Mouse (Mus musculus): ENCODE data around the gene Tbl3. TPM values are rescaled to one million over a fixed set of nuclear protein-coding genes. Genes with fewer than 3 reads are reported as not detected.

The Tbl3 gene
- total and polyA plus RNA-seq, 3 experiments: 103 to 111 TPM; not detected in 1

DNA sequence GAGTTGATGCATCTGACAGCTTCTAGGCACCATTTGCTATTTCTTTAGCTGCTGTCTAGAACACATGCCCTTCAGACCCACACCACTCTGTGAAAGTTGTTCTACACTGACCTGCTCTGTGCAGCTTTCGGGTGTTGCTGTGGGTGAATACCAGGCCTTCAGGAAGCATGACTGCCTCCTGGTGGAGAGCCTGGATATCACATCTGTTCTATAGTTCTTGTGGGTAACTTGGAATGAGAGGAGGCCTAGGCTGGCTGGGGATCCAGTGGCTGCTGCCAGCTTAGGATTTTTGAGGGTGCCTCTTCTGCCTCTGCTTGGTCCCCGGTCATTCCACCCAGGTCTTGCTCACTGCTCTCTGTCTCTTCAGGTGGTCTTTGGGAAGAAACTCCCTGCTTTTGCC lies 31.3 kb downstream of the Tbl3 start:
- no peak overlapping the region for H3K4me3 ChIP-seq (ENCODE audit: control insufficient read depth in 1 of 2, insufficient read depth in 1 of 2, low read depth in 2 of 2, low read length in 2 of 2)
- H3K79me2 ChIP-seq (ENCODE audit: control insufficient read depth, insufficient read depth, low read length, poor library complexity): peaks cover 35% of the 10 kb centered on the region
- H3K4me1 ChIP-seq (ENCODE audit: control insufficient read depth in 1 of 2, insufficient read depth in 2 of 2, low read length in 2 of 2): peaks cover 0 to 12% of the 10 kb centered on the region in 2 experiments; a peak in 3 of 4 replicates
- no peak overlapping the region for H3K9ac ChIP-seq (ENCODE audit: control insufficient read depth, low read depth, low read length, poor library complexity, severe bottlenecking)
- DNase-seq (ENCODE audit: low read depth, low spot score): peak; percentile 85
- peaks cover 11 to 12% of the 10 kb centered on the region in 2 experiments; a peak in 3 of 4 replicates for H3K36me3 ChIP-seq (ENCODE audit: control insufficient read depth in 1 of 2, insufficient read depth in 2 of 2, low read length in 2 of 2)
- H3K27ac ChIP-seq (ENCODE audit: control insufficient read depth, low read depth, low read length): no peak overlapping the region
- no peaks in the 10 kb centered on the region for H3K27me3 ChIP-seq (ENCODE audit: control insufficient read depth in 1 of 2, insufficient read depth in 2 of 2, low read length in 2 of 2)
- H3K9me3 ChIP-seq (replicated peaks; ENCODE audit: insufficient read depth, low read length): no peaks in the 10 kb centered on the region
- TF ChIP-seq MAFK (IDR thresholded peaks at IDR 0.05; ENCODE audit: borderline replicate concordance, low read depth, low read length): no peak
- no peak for TF ChIP-seq TBP (IDR thresholded peaks at IDR 0.05; ENCODE audit: low read depth, low read length)
- no peak for TF ChIP-seq ZNF384 (IDR thresholded peaks at IDR 0.05; ENCODE audit: low read depth, low read length)
- TF ChIP-seq CHD1 (IDR thresholded peaks at IDR 0.05; ENCODE audit: low read depth, low read length): no peak
- peak; percentile 51 for TF ChIP-seq SMC3 (IDR thresholded peaks at IDR 0.05; ENCODE audit: low read depth, low read length)
- peak; percentile 37 for TF ChIP-seq RAD21 (IDR thresholded peaks at IDR 0.05; ENCODE audit: low read depth, low read length)
- TF ChIP-seq POLR2AphosphoS5 (IDR thresholded peaks at IDR 0.05; ENCODE audit: borderline replicate concordance, low read depth, low read length): no peak
- TF ChIP-seq ZC3H11A (IDR thresholded peaks at IDR 0.05; ENCODE audit: low read depth, low read length): peak; percentile 11
- TF ChIP-seq CTCF (IDR thresholded peaks at IDR 0.05 in 2 of 3, conservative IDR thresholded peaks at IDR 0.05 in 1 of 3; ENCODE audit: control insufficient read depth in 1 of 3, insufficient read depth in 1 of 3, low read depth in 2 of 3, low read length in 3 of 3, poor library complexity in 1 of 3, severe bottlenecking in 1 of 3): peak; percentile 64 to 81 (median 67)
- TF ChIP-seq MXI1 (IDR thresholded peaks at IDR 0.05; ENCODE audit: low read depth, low read length): no peak
- TF ChIP-seq MAX (IDR thresholded peaks at IDR 0.05; ENCODE audit: low read length): no peak
- no peak for TF ChIP-seq POLR2AphosphoS2 (IDR thresholded peaks at IDR 0.05; ENCODE audit: low read length)
- TF ChIP-seq MYB (IDR thresholded peaks at IDR 0.05; ENCODE audit: low read depth, low read length): no peak
- no peak for TF ChIP-seq CHD2 (IDR thresholded peaks at IDR 0.05; ENCODE audit: low read length)
- no peak for TF ChIP-seq MEF2A (IDR thresholded peaks at IDR 0.05; ENCODE audit: extremely low read depth, insufficient replicate concordance, low read depth, low read length, poor library complexity, severe bottlenecking)
- no peak for TF ChIP-seq USF1 (IDR thresholded peaks at IDR 0.05; ENCODE audit: low read depth, low read length)
- TF ChIP-seq GATA1 (IDR thresholded peaks at IDR 0.05; ENCODE audit: low read depth, low read length): no peak
- no peak for TF ChIP-seq MAZ (IDR thresholded peaks at IDR 0.05; ENCODE audit: low read depth, low read length)

DNA sequence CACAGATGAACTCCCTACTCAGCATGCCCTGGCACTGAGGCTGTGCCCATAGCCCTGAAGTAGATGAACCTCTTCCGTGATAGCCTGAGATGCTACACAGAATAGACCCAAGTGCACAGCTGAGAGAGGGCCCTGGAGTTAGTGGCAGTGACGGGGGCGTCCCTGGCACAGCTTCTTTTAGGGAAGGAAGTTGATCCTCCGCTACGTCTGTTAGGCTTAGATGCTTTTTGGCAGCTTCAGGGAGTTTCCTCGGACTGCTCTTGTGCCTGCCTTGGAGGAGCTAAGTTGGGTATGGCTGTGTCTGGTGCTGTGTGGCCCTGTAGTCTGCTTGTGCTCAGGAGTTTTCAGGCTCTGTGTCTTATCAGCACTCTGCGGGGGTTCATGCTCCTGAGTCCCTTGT lies 33.2 kb downstream of the Tbl3 start:
- no peaks in the 10 kb centered on the region for H3K27me3 ChIP-seq (ENCODE audit: control insufficient read depth in 1 of 2, insufficient read depth in 2 of 2, low read length in 2 of 2)
- H3K4me3 ChIP-seq (ENCODE audit: control insufficient read depth in 1 of 2, insufficient read depth in 1 of 2, low read depth in 2 of 2, low read length in 2 of 2): no peak overlapping the region
- H3K4me1 ChIP-seq (ENCODE audit: control insufficient read depth in 1 of 2, insufficient read depth in 2 of 2, low read length in 2 of 2): peaks cover 0 to 20% of the 10 kb centered on the region in 2 experiments; a peak in 3 of 4 replicates
- no peak overlapping the region for H3K27ac ChIP-seq (ENCODE audit: control insufficient read depth, low read depth, low read length)
- no peak for DNase-seq (ENCODE audit: low read depth, low spot score)
- no peaks in the 10 kb centered on the region for H3K9me3 ChIP-seq (replicated peaks; ENCODE audit: insufficient read depth, low read length)
- no peak overlapping the region for H3K9ac ChIP-seq (ENCODE audit: control insufficient read depth, low read depth, low read length, poor library complexity, severe bottlenecking)
- H3K79me2 ChIP-seq (ENCODE audit: control insufficient read depth, insufficient read depth, low read length, poor library complexity): peaks cover 51% of the 10 kb centered on the region
- TF ChIP-seq MEF2A (IDR thresholded peaks at IDR 0.05; ENCODE audit: extremely low read depth, insufficient replicate concordance, low read depth, low read length, poor library complexity, severe bottlenecking) (no peak), ELF1 (IDR thresholded peaks at IDR 0.05; ENCODE audit: low read depth, low read length) (no peak), UBTF (IDR thresholded peaks at IDR 0.05; ENCODE audit: borderline replicate concordance, insufficient read depth, low read depth, low read length) (no peak), KAT2A (conservative IDR thresholded peaks at IDR 0.05; ENCODE audit: low read depth, low read length) (no peak), CHD1 (IDR thresholded peaks at IDR 0.05; ENCODE audit: low read depth, low read length) (no peak), MAX (IDR thresholded peaks at IDR 0.05; ENCODE audit: low read length) (no peak), TAL1 (IDR thresholded peaks at IDR 0.05; ENCODE audit: low read length) (no peak), HCFC1 (IDR thresholded peaks at IDR 0.05; ENCODE audit: low read depth, low read length) (no peak), CHD2 (IDR thresholded peaks at IDR 0.05; ENCODE audit: low read length) (no peak), MXI1 (IDR thresholded peaks at IDR 0.05; ENCODE audit: low read depth, low read length) (no peak), RAD21 (IDR thresholded peaks at IDR 0.05; ENCODE audit: low read depth, low read length) (no peak), MAZ (IDR thresholded peaks at IDR 0.05; ENCODE audit: low read depth, low read length) (no peak), CTCF (IDR thresholded peaks at IDR 0.05 in 2 of 3, conservative IDR thresholded peaks at IDR 0.05 in 1 of 3; ENCODE audit: control insufficient read depth in 1 of 3, insufficient read depth in 1 of 3, low read depth in 2 of 3, low read length in 3 of 3, poor library complexity in 1 of 3, severe bottlenecking in 1 of 3) (no peak), E2F4 (IDR thresholded peaks at IDR 0.05; ENCODE audit: borderline replicate concordance, low read depth, low read length) (no peak)
- H3K36me3 ChIP-seq (ENCODE audit: control insufficient read depth in 1 of 2, insufficient read depth in 2 of 2, low read length in 2 of 2): peaks cover 12 to 14% of the 10 kb centered on the region in 2 experiments; a peak in 3 of 4 replicates

Data from MEL (cell line).